Mouse (Mus musculus) embryonic facial prominence, embryonic 15.5 days (tissue): Measurements from ENCODE around the gene Gchfr. TPM values are rescaled to one million over a fixed set of nuclear protein-coding genes. Genes with fewer than 3 reads are reported as not detected.

Experiments
- ATAC-seq: fragments of 200-750 bp; cut with Nextera tagmentation; 2 replicates; pipeline ENCODE4 v1.8.0; 2017; ENCODE audit warnings: low read depth, moderate TSS enrichment; ENCODE audit not compliant: insufficient number of reproducible peaks, low FRiP score, low TSS enrichment
- H3K27ac ChIP-seq: fragments of 300-500 bp; sonication (generic); replicated peaks from 2 replicates; pipeline ENCODE4 v1.5.1; 2015; ENCODE audit warnings: mild to moderate bottlenecking, inconsistent platforms
- H3K27me3 ChIP-seq: fragments of 300-500 bp; sonication (generic); 2 replicates; pipeline ENCODE4 v1.6.1; 2015; ENCODE audit warnings: inconsistent platforms
- H3K36me3 ChIP-seq: fragments of 300-500 bp; sonication (generic); 2 replicates; pipeline ENCODE4 v1.6.1; 2015; ENCODE audit warnings: mild to moderate bottlenecking, inconsistent platforms
- H3K4me1 ChIP-seq: fragments of 300-500 bp; sonication (generic); 2 replicates; pipeline ENCODE4 v1.6.1; 2015; ENCODE audit warnings: inconsistent platforms
- H3K4me2 ChIP-seq: fragments of 300-500 bp; sonication (generic); replicated peaks from 2 replicates; pipeline ENCODE4 v1.6.1; 2015; ENCODE audit warnings: mild to moderate bottlenecking, inconsistent platforms
- H3K4me3 ChIP-seq: fragments of 300-500 bp; sonication (generic); replicated peaks from 2 replicates; pipeline ENCODE4 v1.5.1; 2015; ENCODE audit warnings: mild to moderate bottlenecking, inconsistent platforms
- H3K9ac ChIP-seq: fragments of 300-500 bp; sonication (generic); 2 replicates; pipeline ENCODE4 v1.6.1; 2015; ENCODE audit warnings: inconsistent platforms
- H3K9me3 ChIP-seq: fragments of 300-500 bp; sonication (generic); replicated peaks from 2 replicates; pipeline ENCODE4 v1.6.1; 2016; ENCODE audit warnings: inconsistent platforms
- WGBS: fragments of 180-500 bp; shearing (Covaris S2); methylation state at CpG from one replicate; pipeline ENCODE4 v1.1.7; 2015; 5-methylcytosine and 5-hydroxymethylcytosine counted together
- polyA plus RNA-seq: library from polyadenylated mRNA; unstranded; fragments of >200 nt; fragmentation: Nextera tagmentation; extraction: Ambion mirVana; gene quantifications from 2 replicates; pipeline ENCODE4 v1.2.1, GENCODE M21; 2015

The Gchfr gene
- polyA plus RNA-seq, 1 experiment from 2014 or later: 15.0 TPM

- Histone ChIP-seq H3K27me3 (no peaks in the 10 kb centered on the region), H3K27ac (no peak overlapping the region), H3K4me3 (no peak overlapping the region), H3K4me1 (peaks cover 18% of the 10 kb centered on the region), H3K9me3 (no peaks in the 10 kb centered on the region), H3K9ac (no peak overlapping the region), H3K4me2 (no peak overlapping the region), H3K36me3 (no peaks in the 10 kb centered on the region)
- WGBS: 31% methylated on average over 1 of the region's 1 CpGs
- ATAC-seq: no peak
Measured at GRCm38 (mm10) chr2:119198049-119198448, 30.5 kb downstream of the Gchfr start.

GRCm38 (mm10) chr2:119198934-119199333 lies 31.4 kb downstream of the Gchfr start:
- H3K36me3 ChIP-seq: no peaks in the 10 kb centered on the region

GRCm38 (mm10) chr2:119202914-119203453 lies 35.4 kb downstream of the Gchfr start:
- H3K9me3 ChIP-seq: no peaks in the 10 kb centered on the region
- no peak overlapping the region for H3K9ac ChIP-seq
- WGBS: 42% methylated on average over 5 of the region's 5 CpGs
- H3K27ac ChIP-seq: peak overlapping the region; percentile 55
- no peaks in the 10 kb centered on the region for H3K36me3 ChIP-seq
- no peak overlapping the region for H3K4me3 ChIP-seq
- H3K27me3 ChIP-seq: no peaks in the 10 kb centered on the region
- H3K4me1 ChIP-seq: peaks cover 18% of the 10 kb centered on the region
- H3K4me2 ChIP-seq: no peak overlapping the region
- no peak for ATAC-seq

More at GRCm38 (mm10) chr2:119198934-119199333, 31.4 kb downstream of the Gchfr start:
- no peak overlapping the region for H3K27ac ChIP-seq
- H3K9ac ChIP-seq: no peak overlapping the region
- H3K4me2 ChIP-seq: no peak overlapping the region
- no peak overlapping the region for H3K4me3 ChIP-seq
- 59% methylated on average over 3 of the region's 3 CpGs for WGBS
- H3K4me1 ChIP-seq: peaks cover 19% of the 10 kb centered on the region
- H3K9me3 ChIP-seq: no peaks in the 10 kb centered on the region
- no peak for ATAC-seq
- H3K27me3 ChIP-seq: no peaks in the 10 kb centered on the region

- Histone ChIP-seq H3K9me3 (no peaks in the 10 kb centered on the region), H3K27me3 (no peaks in the 10 kb centered on the region), H3K27ac (no peak overlapping the region), H3K9ac (no peak overlapping the region), H3K4me1 (peaks cover 14% of the 10 kb centered on the region), H3K4me3 (no peak overlapping the region), H3K4me2 (no peak overlapping the region), H3K36me3 (no peaks in the 10 kb centered on the region)
- 83% methylated on average over 4 of the region's 4 CpGs for WGBS
- ATAC-seq: no peak
Measured at GRCm38 (mm10) chr2:119203871-119204460, 36.4 kb downstream of the Gchfr start.

GRCm38 (mm10) chr2:119207961-119208343 lies 40.4 kb downstream of the Gchfr start:
- Histone ChIP-seq H3K9ac (peak overlapping the region; percentile 76), H3K4me3 (peak overlapping the region; percentile 84), H3K9me3 (no peaks in the 10 kb centered on the region), H3K4me1 (peaks cover 17% of the 10 kb centered on the region), H3K4me2 (peak overlapping the region; percentile 49), H3K36me3 (peaks cover 28% of the 10 kb centered on the region), H3K27me3 (no peaks in the 10 kb centered on the region), H3K27ac (peak overlapping the region; percentile 92)
- 12% methylated on average over 6 of the region's 6 CpGs for WGBS
- ATAC-seq: no peak

GRCm38 (mm10) chr2:119208344-119209175 lies 41.0 kb downstream of the Gchfr start, which contains the start of the genes Zfyve19 and Dnajc17:
Zfyve19 (plus strand) TSS chr2:119208617.
Dnajc17 (minus strand) TSS chr2:119208795.
- WGBS: under 1% methylated on average over 51 of the region's 51 CpGs
- peak; percentile 97 for ATAC-seq
- H3K27ac ChIP-seq: peak within 1 kb of the TSS; percentile 92
- H3K9ac ChIP-seq: peak within 1 kb of the TSS; percentile 76
- H3K4me1 ChIP-seq: peaks cover 15% of the 10 kb centered on the region; the same call in 1 of the 2 replicates
- no peaks in the 10 kb centered on the region for H3K9me3 ChIP-seq
- H3K36me3 ChIP-seq: peaks cover 34% of the 10 kb centered on the region
- H3K4me3 ChIP-seq: peak within 1 kb of the TSS; percentile 84
- no peaks in the 10 kb centered on the region for H3K27me3 ChIP-seq
- peak within 1 kb of the TSS; percentile 49 for H3K4me2 ChIP-seq

- Histone ChIP-seq H3K4me2 (peak overlapping the region; percentile 49), H3K4me1 (peaks cover 15% of the 10 kb centered on the region; the same call in 1 of the 2 replicates), H3K4me3 (peak overlapping the region; percentile 84), H3K27me3 (no peaks in the 10 kb centered on the region), H3K27ac (peak overlapping the region; percentile 66; the same call in 1 of the 2 replicates), H3K36me3 (peaks cover 35% of the 10 kb centered on the region), H3K9me3 (no peaks in the 10 kb centered on the region), H3K9ac (peak overlapping the region; percentile 76)
- under 1% methylated on average over 13 of the region's 13 CpGs for WGBS
- ATAC-seq: no peak
Measured at GRCm38 (mm10) chr2:119209176-119209507, 41.6 kb downstream of the Gchfr start.

Other genes starting within 250 kb of the Gchfr start
- 49.0 and 50.4 TPM in 2 replicates for gene Chst14, start 241.3 kb upstream of the Gchfr start, polyA plus RNA-seq
- 25.7 and 26.5 TPM in 2 replicates for gene Ccdc32, start 138.4 kb upstream of the Gchfr start, polyA plus RNA-seq
- 4.0 and 4.6 TPM in 2 replicates for gene Rpusd2, start 133.0 kb upstream of the Gchfr start, polyA plus RNA-seq
- 39.7 and 40.5 TPM in 2 replicates for gene Knl1, start 120.7 kb upstream of the Gchfr start, polyA plus RNA-seq
- 36.3 and 37.2 TPM in 2 replicates for gene Rad51, start 55.0 kb upstream of the Gchfr start, polyA plus RNA-seq
- 40.2 and 41.0 TPM in 2 replicates for gene Rmdn3, start 10.7 kb upstream of the Gchfr start, polyA plus RNA-seq
- gene Gm14137, start 6.7 kb downstream of the Gchfr start, polyA plus RNA-seq: 5.0 and 5.4 TPM in 2 replicates
- gene Zfyve19, start 40.8 kb downstream of the Gchfr start, polyA plus RNA-seq: 54.1 and 61.4 TPM in 2 replicates
- 19.0 and 21.7 TPM in 2 replicates for gene Dnajc17, start 41.0 kb downstream of the Gchfr start, polyA plus RNA-seq
- 0.36 and 0.37 TPM in 2 replicates for gene Ppp1r14d, start 62.1 kb downstream of the Gchfr start, polyA plus RNA-seq
- 29.8 and 33.0 TPM in 2 replicates for gene Spint1, start 69.6 kb downstream of the Gchfr start, polyA plus RNA-seq
- 37.1 and 37.9 TPM in 2 replicates for gene Rhov, start 103.5 kb downstream of the Gchfr start, polyA plus RNA-seq
- 18.8 and 19.6 TPM in 2 replicates for gene Vps18, start 121.0 kb downstream of the Gchfr start, polyA plus RNA-seq
- 5.7 and 5.8 TPM in 2 replicates for gene Dll4, start 158.0 kb downstream of the Gchfr start, polyA plus RNA-seq
- 2.1 and 2.4 TPM in 2 replicates for gene Chac1, start 183.5 kb downstream of the Gchfr start, polyA plus RNA-seq